Mouse (Mus musculus) B cell, adult 62 days (primary cell): ENCODE measurements around the gene Itgb7. TPM values are rescaled to one million over a fixed set of nuclear protein-coding genes. Genes with fewer than 3 reads are reported as not detected.

Experiments used
- total RNA-seq: library from RNA; stranded (reverse); gene quantifications from 4 replicates; pipeline ENCODE4 v1.2.4, GENCODE M21; 2023

Gene Itgb7
- 187 to 202 TPM (median 190 TPM) in 4 replicates for total RNA-seq

DNA sequence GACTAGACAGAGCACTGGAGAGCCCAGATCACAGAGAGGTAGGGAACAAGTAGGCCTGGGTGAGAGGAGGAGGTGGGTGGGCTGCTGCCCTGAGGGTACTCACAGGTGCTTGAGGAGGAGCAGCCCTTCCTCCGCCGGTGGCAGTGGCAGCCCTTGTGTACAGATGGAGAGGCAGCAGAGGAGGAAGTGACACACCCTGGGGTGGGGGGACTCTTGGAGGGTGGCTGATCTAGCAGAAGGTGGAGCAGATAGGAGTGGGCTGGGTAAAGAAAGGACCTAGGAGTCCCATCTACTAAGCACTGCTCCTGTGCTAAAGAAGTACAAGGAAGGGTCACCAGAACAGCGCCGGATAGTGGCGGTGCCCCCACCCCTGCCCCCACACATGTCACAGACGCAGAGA is at the start of gene Itgb7:
TSS of gene Itgb7 (minus strand) at position 197 of the 400 bp plus-strand sequence.

GRCm38 (mm10) chr15:102279092-102279782 is 47.5 kb upstream of the Itgb7 start, which contains the start of gene Mfsd5:
TSS of gene Mfsd5 (plus strand) at chr15:102279454.

GRCm38 (mm10) chr15:102270274-102270960 is 38.7 kb upstream of the Itgb7 start, which contains the start of gene Gm9918:
TSS of gene Gm9918 (plus strand) at chr15:102270563.

GRCm38 (mm10) chr15:102257202-102258075 is 25.7 kb upstream of the Itgb7 start, which contains the start of gene Rarg:
TSS of gene Rarg (minus strand) at chr15:102257517.

DNA sequence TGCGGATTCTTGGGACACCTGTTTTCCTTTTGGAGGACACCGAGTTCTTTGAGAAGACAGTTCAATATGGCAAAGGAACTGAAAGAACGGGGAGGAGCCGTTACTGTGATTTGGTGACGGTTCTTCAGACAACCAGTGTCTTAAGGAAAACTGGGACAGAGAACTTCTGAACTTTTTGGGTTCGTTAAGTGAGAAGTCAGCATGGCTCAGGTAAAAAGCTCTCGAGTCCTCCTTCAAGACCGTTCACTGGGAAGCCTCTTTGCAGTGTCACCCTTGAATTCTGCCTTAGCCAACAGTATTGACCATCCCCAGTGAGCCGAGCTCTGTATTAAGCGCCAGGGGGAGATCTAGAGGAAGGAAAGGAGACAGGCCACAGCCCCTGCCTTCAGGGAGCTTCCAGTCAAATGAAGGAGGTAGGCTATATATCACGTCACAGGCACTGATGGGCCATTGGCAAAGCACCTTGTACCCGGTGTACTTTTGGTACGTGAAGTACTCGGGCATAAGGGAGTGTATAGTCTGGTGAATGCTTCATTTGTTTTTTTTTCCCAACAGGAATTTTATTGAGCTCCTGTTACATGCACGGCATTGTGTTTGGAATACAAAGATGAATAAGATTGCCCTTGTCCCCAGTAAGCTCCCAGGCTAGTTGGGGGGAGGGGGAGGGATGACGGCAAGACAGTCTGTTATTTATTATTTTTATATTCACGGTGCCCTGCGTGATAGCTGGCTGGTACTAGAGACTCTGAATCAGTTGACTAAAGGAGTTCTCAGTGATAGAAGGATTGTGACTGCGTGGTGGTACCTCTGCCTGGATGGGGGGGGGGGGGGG is 26.9 kb downstream of the Itgb7 start, which contains the start of gene Csad:
TSS of gene Csad (minus strand) at position 51 of the 832 bp plus-strand sequence.

GRCm38 (mm10) chr15:102202971-102203834 is 28.5 kb downstream of the Itgb7 start, which contains the start of gene Zfp740:
TSS of gene Zfp740 (plus strand) at chr15:102203249.

Other genes starting within 250 kb of the Itgb7 start
- not detected in 4 replicates for gene Krt8, start 227.5 kb downstream of the Itgb7 start, total RNA-seq
- not detected in 4 replicates for gene Krt18, start 203.8 kb downstream of the Itgb7 start, total RNA-seq
- 227 to 240 TPM (median 233 TPM) in 4 replicates for gene Eif4b, start 158.2 kb downstream of the Itgb7 start, total RNA-seq
- 0.18 to 4.5 TPM (median 0.52 TPM) in 4 replicates for gene Tns2, start 131.5 kb downstream of the Itgb7 start, total RNA-seq
- gene Spryd3, start 95.7 kb downstream of the Itgb7 start, total RNA-seq: 36.3 to 41.8 TPM (median 36.9 TPM) in 4 replicates
- gene Igfbp6, start 87.6 kb downstream of the Itgb7 start, total RNA-seq: 0.55 to 1.1 TPM in 2 of 4 replicates, not detected in the others
- 0.33 to 0.91 TPM (median 0.70 TPM) in 3 of 4 replicates, not detected in the other for gene Soat2, start 81.4 kb downstream of the Itgb7 start, total RNA-seq
- gene Zfp740, start 28.7 kb downstream of the Itgb7 start, total RNA-seq: 111 to 141 TPM (median 130 TPM) in 4 replicates
- gene Csad, start 27.2 kb downstream of the Itgb7 start, total RNA-seq: 24.6 to 31.1 TPM (median 29.0 TPM) in 4 replicates
- gene Rarg, start 25.6 kb upstream of the Itgb7 start, total RNA-seq: 0.33 to 1.3 TPM (median 0.66 TPM) in 4 replicates
- gene Gm9918, start 38.6 kb upstream of the Itgb7 start, total RNA-seq: not detected in 4 replicates
- gene Mfsd5, start 47.5 kb upstream of the Itgb7 start, total RNA-seq: 29.1 to 33.1 TPM (median 29.8 TPM) in 4 replicates
- 1.0 to 2.1 TPM (median 1.1 TPM) in 4 replicates for gene Espl1, start 64.3 kb upstream of the Itgb7 start, total RNA-seq
- 474 to 522 TPM (median 515 TPM) in 4 replicates for gene Pfdn5, start 94.2 kb upstream of the Itgb7 start, total RNA-seq
- 49.2 to 62.4 TPM (median 52.1 TPM) in 4 replicates for gene Myg1, start 99.8 kb upstream of the Itgb7 start, total RNA-seq
- gene Aaas, start 118.8 kb upstream of the Itgb7 start, total RNA-seq: 55.2 to 70.8 TPM (median 65.9 TPM) in 4 replicates
- not detected in 4 replicates for gene Sp7, start 135.2 kb upstream of the Itgb7 start, total RNA-seq
- 173 to 210 TPM (median 184 TPM) in 4 replicates for gene Sp1, start 174.2 kb upstream of the Itgb7 start, total RNA-seq
- 0.46 to 8.5 TPM (median 0.73 TPM) in 4 replicates for gene Amhr2, start 213.4 kb upstream of the Itgb7 start, total RNA-seq
- gene Prr13, start 227.1 kb upstream of the Itgb7 start, total RNA-seq: 86.5 to 104 TPM (median 95.4 TPM) in 4 replicates
- gene Pcbp2, start 238.6 kb upstream of the Itgb7 start, total RNA-seq: 728 to 764 TPM (median 734 TPM) in 4 replicates